In genomic region chr3:95630856-95631255, GRCm38 (mm10) we compare ENCODE assay signal across 30 mouse cellular contexts. TPM values are rescaled to one million over a fixed set of nuclear protein-coding genes. Genes with fewer than 3 reads are reported as not detected.
DNase-seq lines count a peak whose midpoint lies in the region; ATAC-seq and TF ChIP-seq lines count a peak whose summit lies in the region.
"Had no signal": no experiment of that assay in that cellular context is flagged by ENCODE, and none has a peak within 500 bp of the region (broad histone marks: within the 10 kb centered on the region; RNA-seq: fewer than 3 reads in every experiment).

No protein-coding gene starts in this region.

- WGBS in liver, postnatal 0 days (ENCODE audit: insufficient replicate concordance) = 65% methylated on average over 3 of the region's 3 CpGs
- 77% methylated on average over 3 of the region's 3 CpGs for WGBS in liver, embryonic 11.5 days

- ATAC-seq in liver, postnatal 0 days = no peak
- ATAC-seq in liver, embryonic 11.5 days (replicated peaks; ENCODE audit: low FRiP score) = no peak
- peak; percentile 67 for ATAC-seq in megakaryocyte, adult 5-6 weeks (ENCODE audit: poor library complexity, severe bottlenecking)
- ATAC-seq: activated CD4-positive, CD25-positive, alpha-beta regulatory T cell, adult 4 months; CD4-positive, CD25-positive, alpha-beta regulatory T cell, adult 4 months; forebrain, embryonic 14.5 days; Patski had no signal

- no peaks in the 10 kb centered on the region for H3K9me3 ChIP-seq in liver, postnatal 0 days (ENCODE audit: low read length)
- no peaks in the 10 kb centered on the region for H3K9me3 ChIP-seq in liver, embryonic 11.5 days (ENCODE audit: control insufficient read depth, low read length)
- H3K9me3 ChIP-seq: embryonic facial prominence, embryonic 13.5 days; embryonic facial prominence, embryonic 15.5 days; forebrain, embryonic 10.5 days; forebrain, embryonic 12.5 days; G1E had no signal

- H3K9ac ChIP-seq in liver, postnatal 0 days (replicated peaks) = no peak overlapping the region
- H3K9ac ChIP-seq in liver, embryonic 11.5 days (ENCODE audit: low read depth, low read length) = no peak overlapping the region
- H3K9ac ChIP-seq: embryonic facial prominence, embryonic 13.5 days; embryonic facial prominence, embryonic 15.5 days; forebrain, embryonic 12.5 days had no signal

- peaks cover 11% of the 10 kb centered on the region for H3K4me1 ChIP-seq in liver, postnatal 0 days (ENCODE audit: insufficient read depth)
- peaks cover 3% of the 10 kb centered on the region for H3K4me1 ChIP-seq in liver, embryonic 11.5 days (replicated peaks; ENCODE audit: control insufficient read depth, insufficient read depth, low read length)
- peaks cover 77% of the 10 kb centered on the region for H3K4me1 ChIP-seq in bone marrow macrophage, adult 2 months (ENCODE audit: control insufficient read depth, insufficient read depth, low read length)

- no peak overlapping the region for H3K4me2 ChIP-seq in liver, postnatal 0 days (ENCODE audit: low read depth, low read length)
- H3K4me2 ChIP-seq in liver, embryonic 11.5 days = no peak overlapping the region
- H3K4me2 ChIP-seq: embryonic facial prominence, embryonic 13.5 days; embryonic facial prominence, embryonic 15.5 days; forebrain, embryonic 12.5 days had no signal

- no peaks in the 10 kb centered on the region for H3K27me3 ChIP-seq in liver, postnatal 0 days (ENCODE audit: insufficient read depth, low read length)
- H3K27me3 ChIP-seq in liver, embryonic 11.5 days (replicated peaks; ENCODE audit: control insufficient read depth, insufficient read depth, low read length) = no peaks in the 10 kb centered on the region
- H3K27me3 ChIP-seq: CH12.LX; embryonic facial prominence, embryonic 13.5 days; embryonic facial prominence, embryonic 15.5 days; forebrain, embryonic 12.5 days; Patski had no signal

- no peak for TF ChIP-seq CTCF in gastrocnemius, adult 2 months (IDR thresholded peaks at IDR 0.05)
- no peak for TF ChIP-seq CTCF in liver, postnatal 0 days (IDR thresholded peaks at IDR 0.05; ENCODE audit: low read depth)
- TF ChIP-seq CTCF in bone marrow macrophage, adult 2 months (IDR thresholded peaks at IDR 0.05; ENCODE audit: low read depth, low read length) = no peak

- no peak for TF ChIP-seq POLR2A in bone marrow macrophage, adult 2 months (IDR thresholded peaks at IDR 0.05; ENCODE audit: borderline replicate concordance, low read depth, low read length)

- H3K4me3 ChIP-seq in gastrocnemius, adult 2 months = no peak overlapping the region
- no peak overlapping the region for H3K4me3 ChIP-seq in liver, postnatal 0 days (ENCODE audit: low read depth, low read length)
- no peak overlapping the region for H3K4me3 ChIP-seq in liver, embryonic 11.5 days (ENCODE audit: low read depth, low read length)
- H3K4me3 ChIP-seq in bone marrow macrophage, adult 2 months (ENCODE audit: insufficient read depth, low read length) = no peak overlapping the region
- H3K4me3 ChIP-seq: embryonic facial prominence, embryonic 13.5 days; embryonic facial prominence, embryonic 15.5 days; erythroblast, embryonic 14.5 days; forebrain, embryonic 10.5 days; forebrain, embryonic 12.5 days had no signal

- peaks cover 83% of the 10 kb centered on the region for H3K36me3 ChIP-seq in liver, postnatal 0 days (replicated peaks; ENCODE audit: insufficient read depth, low read length)
- H3K36me3 ChIP-seq in liver, embryonic 11.5 days (ENCODE audit: control insufficient read depth, insufficient read depth, low read length) = peaks cover 55% of the 10 kb centered on the region

- intact Hi-C loops in gastrocnemius, adult 2 months (cut with DNase I) = loop anchor here (5.0 kb wide), 3 partner anchors 101 to 141 kb away; no protein-coding TSS in a partner anchor
- intact Hi-C loops in heart, postnatal 36 days (cut with DNase I) = no loop called here

- no peak for TF ChIP-seq EP300 in liver, postnatal 0 days (IDR thresholded peaks at IDR 0.05; ENCODE audit: low read depth)

- DNase-seq in gastrocnemius, adult 2 months = no peak
- DNase-seq in gastrocnemius, adult 18-20 months (ENCODE audit: low spot score) = no peak
- no peak for DNase-seq in liver, postnatal 0 days
- DNase-seq in liver, embryonic 11.5 days (ENCODE audit: low spot score) = no peak
- no peak for DNase-seq in heart, adult 11 months
- DNase-seq in heart, postnatal 36 days = no peak
- DNase-seq: adrenal gland, adult 8-10 months; adrenal gland, postnatal 14 days; adrenal gland, postnatal 36 days; B cell, adult 2 months; cerebellum, adult 11 months; cerebellum, adult 18-20 months; cerebellum, adult 8-10 months; cerebellum, adult 9-11 months; cerebellum, postnatal 14 days; cerebellum, postnatal 36 days; embryo, embryonic 11 days had no signal

- peak overlapping the region; percentile 16; the same call in 1 of the 2 replicates for H3K27ac ChIP-seq in gastrocnemius, adult 2 months
- 0 out of 2 replicates have a peak overlapping the region, but pooled peaks have one; percentile 18 for H3K27ac ChIP-seq in liver, postnatal 0 days (ENCODE audit: low read depth)
- no peak overlapping the region for H3K27ac ChIP-seq in liver, embryonic 11.5 days (ENCODE audit: low read depth, low read length)
- H3K27ac ChIP-seq in bone marrow macrophage, adult 2 months (ENCODE audit: insufficient read depth, low read depth, low read length) = peak overlapping the region; percentile 61
- H3K27ac ChIP-seq: embryonic facial prominence, embryonic 13.5 days; embryonic facial prominence, embryonic 15.5 days; forebrain, embryonic 10.5 days; forebrain, embryonic 12.5 days had no signal

RNA-seq across cellular contexts. Expression of gene Ensa, which starts 6.1 kb away (rescaled TPM):
- 100 to 1,000 TPM in 1 of 2 experiments, 10 to 100 TPM in 1; 97.2 to 102 TPM for total RNA-seq in gastrocnemius, adult 2 months (2021)
- 100 to 1,000 TPM in 1 of 2 experiments, 10 to 100 TPM in 1; 95.9 to 106 TPM for total RNA-seq in gastrocnemius, adult 18-20 months (2021)
- polyA plus RNA-seq in liver, postnatal 0 days (2015; fragmentation: Nextera tagmentation; extraction: Ambion mirVana) = 20.1 and 23.9 TPM in 2 replicates
- 51.3 and 55.8 TPM in 2 replicates for polyA plus RNA-seq in liver, embryonic 11.5 days (2014; fragmentation: Nextera tagmentation; extraction: Ambion mirVana)
- 99.2 and 115 TPM in 2 replicates for polyA plus RNA-seq in bone marrow macrophage, adult 2 months (2012; ENCODE audit: insufficient read depth, insufficient read length, missing spikeins)
- total RNA-seq in megakaryocyte, adult 5-6 weeks (2015) = 54.7 and 64.2 TPM in 2 replicates
- 94.3 and 94.8 TPM in 2 replicates for total RNA-seq in megakaryocyte, adult 5-6 weeks (2017)
- 10 to 100 TPM; 73.0 to 75.0 TPM for total RNA-seq in heart, postnatal 36 days (2021)

RNA-seq across cellular contexts. Expression of gene Mcl1, which starts 27.7 kb away (rescaled TPM):
- total RNA-seq in gastrocnemius, adult 2 months (2021) = 100 to 1,000 TPM; 110 to 123 TPM
- 10 to 100 TPM; 96.0 to 99.4 TPM for total RNA-seq in gastrocnemius, adult 18-20 months (2021)
- polyA plus RNA-seq in liver, postnatal 0 days (2015; fragmentation: Nextera tagmentation; extraction: Ambion mirVana) = 36.2 and 38.2 TPM in 2 replicates
- 52.2 and 57.7 TPM in 2 replicates for polyA plus RNA-seq in liver, embryonic 11.5 days (2014; fragmentation: Nextera tagmentation; extraction: Ambion mirVana)
- 565 and 578 TPM in 2 replicates for polyA plus RNA-seq in bone marrow macrophage, adult 2 months (2012; ENCODE audit: insufficient read depth, insufficient read length, missing spikeins)
- 440 and 463 TPM in 2 replicates for total RNA-seq in megakaryocyte, adult 5-6 weeks (2015)
- total RNA-seq in megakaryocyte, adult 5-6 weeks (2017) = 327 and 343 TPM in 2 replicates
- 100 to 1,000 TPM; 151 to 156 TPM for total RNA-seq in heart, postnatal 36 days (2021)

RNA-seq across cellular contexts. Expression of gene Golph3l, which starts 42.1 kb away (rescaled TPM):
- total RNA-seq in gastrocnemius, adult 2 months (2021) = 10 to 100 TPM; 10.8 to 13.5 TPM
- 10 to 100 TPM; 10.3 to 11.1 TPM for total RNA-seq in gastrocnemius, adult 18-20 months (2021)
- 11.1 and 11.3 TPM in 2 replicates for polyA plus RNA-seq in liver, postnatal 0 days (2015; fragmentation: Nextera tagmentation; extraction: Ambion mirVana)
- 29.8 and 34.3 TPM in 2 replicates for polyA plus RNA-seq in liver, embryonic 11.5 days (2014; fragmentation: Nextera tagmentation; extraction: Ambion mirVana)
- polyA plus RNA-seq in bone marrow macrophage, adult 2 months (2012; ENCODE audit: insufficient read depth, insufficient read length, missing spikeins) = 66.3 and 75.3 TPM in 2 replicates
- total RNA-seq in megakaryocyte, adult 5-6 weeks (2015) = 53.2 and 56.8 TPM in 2 replicates
- 55.5 and 56.5 TPM in 2 replicates for total RNA-seq in megakaryocyte, adult 5-6 weeks (2017)
- total RNA-seq in heart, postnatal 36 days (2021) = 10 to 100 TPM; 19.1 to 20.0 TPM

RNA-seq across cellular contexts. Expression of gene Adamtsl4, which starts 56.9 kb away (rescaled TPM):
- total RNA-seq in gastrocnemius, adult 2 months (2021) = 10 to 100 TPM; 17.2 to 32.0 TPM
- total RNA-seq in gastrocnemius, adult 18-20 months (2021) = 10 to 100 TPM; 25.9 to 30.8 TPM
- 2.5 and 2.6 TPM in 2 replicates for polyA plus RNA-seq in liver, postnatal 0 days (2015; fragmentation: Nextera tagmentation; extraction: Ambion mirVana)
- polyA plus RNA-seq in liver, embryonic 11.5 days (2014; fragmentation: Nextera tagmentation; extraction: Ambion mirVana) = 0.38 and 1.2 TPM in 2 replicates
- 2.4 and 2.6 TPM in 2 replicates for polyA plus RNA-seq in bone marrow macrophage, adult 2 months (2012; ENCODE audit: insufficient read depth, insufficient read length, missing spikeins)
- 0.85 and 1.3 TPM in 2 replicates for total RNA-seq in megakaryocyte, adult 5-6 weeks (2015)
- total RNA-seq in megakaryocyte, adult 5-6 weeks (2017) = 0.59 and 0.77 TPM in 2 replicates
- 10 to 100 TPM; 62.2 to 67.6 TPM for total RNA-seq in heart, postnatal 36 days (2021)
- polyA plus RNA-seq: G1E had no signal
